Mouse (Mus musculus): Measurements from ENCODE around the gene Iqgap2. TPM values are rescaled to one million over a fixed set of nuclear protein-coding genes. Genes with fewer than 3 reads are reported as not detected.

Iqgap2 gene
- polyA plus RNA-seq, 1 experiment from 2014 or later = 31.5 TPM

DNA sequence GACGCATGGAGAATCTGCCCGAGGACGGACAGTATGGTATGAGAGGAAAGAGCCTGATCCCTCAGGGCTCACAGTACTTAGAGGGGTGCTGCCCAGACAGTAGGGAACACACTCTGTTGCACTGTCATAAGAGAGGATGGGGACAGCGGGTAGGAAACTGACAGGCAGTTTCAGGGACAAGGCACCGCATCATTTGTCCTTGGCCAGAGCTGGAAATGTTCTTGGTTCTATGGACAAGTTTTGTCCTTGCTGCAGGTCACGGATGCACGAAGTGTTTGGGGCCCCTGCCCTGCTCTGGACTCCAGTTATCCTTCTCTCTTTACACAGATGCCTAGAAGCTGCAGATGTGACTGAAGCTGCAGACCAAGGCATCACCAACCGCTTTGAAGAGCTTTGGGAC is 284.7 kb downstream of the Iqgap2 start:
- no peak for ATAC-seq
- no peak overlapping the region for H3K9ac ChIP-seq (ENCODE audit: low read depth, low read length)
- no peak overlapping the region for H3K27ac ChIP-seq (ENCODE audit: low read depth, low read length)
- 92% methylated on average over 8 of the region's 8 CpGs for WGBS
- TF ChIP-seq CTCF (IDR thresholded peaks at IDR 0.05; ENCODE audit: low read depth) = no peak
- no peaks in the 10 kb centered on the region for H3K36me3 ChIP-seq (ENCODE audit: control insufficient read depth, insufficient read depth)
- H3K4me3 ChIP-seq (ENCODE audit: low read depth, low read length) = no peak overlapping the region
- H3K4me1 ChIP-seq (replicated peaks; ENCODE audit: control insufficient read depth, insufficient read depth, low read length) = no peaks in the 10 kb centered on the region
- no peaks in the 10 kb centered on the region for H3K27me3 ChIP-seq (replicated peaks; ENCODE audit: control insufficient read depth, insufficient read depth, low read length)
- no peaks in the 10 kb centered on the region for H3K9me3 ChIP-seq (ENCODE audit: control insufficient read depth)
- no peak overlapping the region for H3K4me2 ChIP-seq (replicated peaks; ENCODE audit: low read depth)

GRCm38 (mm10) chr13:95604288-95604687 is 287.4 kb downstream of the Iqgap2 start:
- H3K4me3 ChIP-seq (ENCODE audit: low read depth, low read length) = no peak overlapping the region
- H3K9ac ChIP-seq (ENCODE audit: low read depth, low read length) = no peak overlapping the region
- no peaks in the 10 kb centered on the region; the same call in 1 of the 2 replicates for H3K36me3 ChIP-seq (ENCODE audit: control insufficient read depth, insufficient read depth)
- ATAC-seq = no peak
- no peak overlapping the region for H3K4me2 ChIP-seq (replicated peaks; ENCODE audit: low read depth)
- H3K27me3 ChIP-seq (replicated peaks; ENCODE audit: control insufficient read depth, insufficient read depth, low read length) = no peaks in the 10 kb centered on the region
- H3K9me3 ChIP-seq (ENCODE audit: control insufficient read depth) = no peaks in the 10 kb centered on the region
- H3K4me1 ChIP-seq (replicated peaks; ENCODE audit: control insufficient read depth, insufficient read depth, low read length) = no peaks in the 10 kb centered on the region
- WGBS = 97% methylated on average over 25 of the region's 25 CpGs
- TF ChIP-seq CTCF (IDR thresholded peaks at IDR 0.05; ENCODE audit: low read depth) = no peak
- no peak overlapping the region for H3K27ac ChIP-seq (ENCODE audit: low read depth, low read length)

DNA sequence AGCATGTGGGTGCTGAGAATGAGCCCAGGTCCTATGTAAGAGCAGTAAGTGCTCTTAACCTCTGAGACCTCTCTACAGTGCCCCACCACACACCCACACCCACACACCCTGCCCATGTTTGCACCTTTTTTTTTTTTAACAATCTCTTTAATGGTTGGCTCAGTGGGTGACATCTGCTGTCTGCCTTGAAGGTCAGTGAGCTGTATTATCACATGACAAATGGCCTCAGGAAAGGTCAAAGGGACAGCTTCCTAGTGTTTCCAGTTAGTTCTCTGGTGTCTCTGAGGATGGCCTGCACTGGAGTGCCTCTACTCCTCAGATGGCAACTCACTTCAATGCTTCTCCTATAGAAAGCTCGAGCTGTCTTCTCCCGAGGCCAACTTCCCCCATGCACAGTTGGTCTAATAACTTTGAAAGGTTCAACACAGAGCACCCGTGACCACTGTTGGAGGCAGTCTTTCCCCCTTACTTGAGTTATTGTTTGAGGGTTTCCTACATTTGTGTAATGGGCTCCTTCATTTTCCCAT is 291.8 kb downstream of the Iqgap2 start:
- 79% methylated on average over 3 of the region's 3 CpGs for WGBS
- Histone ChIP-seq H3K9me3 (ENCODE audit: control insufficient read depth) (no peaks in the 10 kb centered on the region), H3K4me1 (replicated peaks; ENCODE audit: control insufficient read depth, insufficient read depth, low read length) (no peaks in the 10 kb centered on the region), H3K9ac (ENCODE audit: low read depth, low read length) (no peak overlapping the region), H3K27me3 (replicated peaks; ENCODE audit: control insufficient read depth, insufficient read depth, low read length) (no peaks in the 10 kb centered on the region), H3K4me3 (ENCODE audit: low read depth, low read length) (no peak overlapping the region), H3K36me3 (ENCODE audit: control insufficient read depth, insufficient read depth) (no peaks in the 10 kb centered on the region; the same call in 1 of the 2 replicates), H3K27ac (ENCODE audit: low read depth, low read length) (no peak overlapping the region), H3K4me2 (replicated peaks; ENCODE audit: low read depth) (no peak overlapping the region)
- no peak for TF ChIP-seq CTCF (IDR thresholded peaks at IDR 0.05; ENCODE audit: low read depth)
- no peak for ATAC-seq

GRCm38 (mm10) chr13:95598232-95598920 is 293.3 kb downstream of the Iqgap2 start:
- Histone ChIP-seq H3K9me3 (ENCODE audit: control insufficient read depth) (no peaks in the 10 kb centered on the region), H3K4me1 (replicated peaks; ENCODE audit: control insufficient read depth, insufficient read depth, low read length) (no peaks in the 10 kb centered on the region), H3K36me3 (ENCODE audit: control insufficient read depth, insufficient read depth) (no peaks in the 10 kb centered on the region; the same call in 1 of the 2 replicates), H3K27me3 (replicated peaks; ENCODE audit: control insufficient read depth, insufficient read depth, low read length) (no peaks in the 10 kb centered on the region), H3K4me3 (ENCODE audit: low read depth, low read length) (no peak overlapping the region), H3K4me2 (replicated peaks; ENCODE audit: low read depth) (no peak overlapping the region), H3K27ac (ENCODE audit: low read depth, low read length) (no peak overlapping the region), H3K9ac (ENCODE audit: low read depth, low read length) (no peak overlapping the region)
- no peak for ATAC-seq
- TF ChIP-seq CTCF (IDR thresholded peaks at IDR 0.05; ENCODE audit: low read depth) = no peak
- 84% methylated on average over 18 of the region's 18 CpGs for WGBS

- WGBS = 80% methylated on average over 10 of the region's 10 CpGs
- Histone ChIP-seq H3K9me3 (ENCODE audit: control insufficient read depth) (no peaks in the 10 kb centered on the region), H3K27ac (ENCODE audit: low read depth, low read length) (no peak overlapping the region), H3K4me2 (replicated peaks; ENCODE audit: low read depth) (no peak overlapping the region), H3K36me3 (ENCODE audit: control insufficient read depth, insufficient read depth) (no peaks in the 10 kb centered on the region; the same call in 1 of the 2 replicates), H3K4me3 (ENCODE audit: low read depth, low read length) (no peak overlapping the region), H3K27me3 (replicated peaks; ENCODE audit: control insufficient read depth, insufficient read depth, low read length) (no peaks in the 10 kb centered on the region), H3K4me1 (replicated peaks; ENCODE audit: control insufficient read depth, insufficient read depth, low read length) (no peaks in the 10 kb centered on the region), H3K9ac (ENCODE audit: low read depth, low read length) (no peak overlapping the region)
- ATAC-seq = no peak
- TF ChIP-seq CTCF (IDR thresholded peaks at IDR 0.05; ENCODE audit: low read depth) = no peak
These were observed 294.1 kb downstream of the Iqgap2 start for GRCm38 (mm10) chr13:95597578-95597977.

DNA sequence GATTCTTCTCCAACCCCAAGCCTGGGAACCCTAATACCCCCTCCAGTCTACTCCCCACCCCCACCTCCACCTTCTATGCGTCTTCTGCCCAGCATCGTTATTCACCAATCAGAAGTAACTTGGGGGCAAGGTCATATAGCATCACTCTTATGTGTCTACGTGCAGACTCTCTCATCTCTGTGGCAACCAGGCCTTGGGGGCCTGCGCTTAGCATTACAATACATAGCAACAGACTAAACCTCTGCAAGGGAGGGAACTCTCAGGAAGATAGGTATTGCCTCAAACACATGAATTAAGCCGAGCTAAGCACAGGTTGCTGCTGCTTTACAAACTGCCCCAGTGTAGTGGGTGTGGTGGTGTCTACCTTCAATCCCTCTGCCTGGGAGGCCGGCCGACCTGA is 295.0 kb downstream of the Iqgap2 start:
- no peak overlapping the region for H3K4me3 ChIP-seq (ENCODE audit: low read depth, low read length)
- H3K4me1 ChIP-seq (replicated peaks; ENCODE audit: control insufficient read depth, insufficient read depth, low read length) = no peaks in the 10 kb centered on the region
- no peaks in the 10 kb centered on the region for H3K27me3 ChIP-seq (replicated peaks; ENCODE audit: control insufficient read depth, insufficient read depth, low read length)
- H3K36me3 ChIP-seq (ENCODE audit: control insufficient read depth, insufficient read depth) = no peaks in the 10 kb centered on the region; the same call in 1 of the 2 replicates
- ATAC-seq = no peak
- no peak overlapping the region for H3K9ac ChIP-seq (ENCODE audit: low read depth, low read length)
- H3K4me2 ChIP-seq (replicated peaks; ENCODE audit: low read depth) = no peak overlapping the region
- WGBS = 88% methylated on average over 7 of the region's 7 CpGs
- TF ChIP-seq CTCF (IDR thresholded peaks at IDR 0.05; ENCODE audit: low read depth) = no peak
- no peak overlapping the region for H3K27ac ChIP-seq (ENCODE audit: low read depth, low read length)
- H3K9me3 ChIP-seq (ENCODE audit: control insufficient read depth) = no peaks in the 10 kb centered on the region
